Mouse (Mus musculus): ENCODE measurements around the gene Acot6. TPM values are rescaled to one million over a fixed set of nuclear protein-coding genes. Genes with fewer than 3 reads are reported as not detected.

The Acot6 gene
- total and polyA plus RNA-seq, 3 experiments: 3.2 to 3.3 TPM; not detected in 1

GRCm38 (mm10) chr12:84129931-84130330, 29.5 kb downstream of the Acot6 start:
- no peak overlapping the region for H3K4me3 ChIP-seq (ENCODE audit: control insufficient read depth in 1 of 2, insufficient read depth in 1 of 2, low read depth in 2 of 2, low read length in 2 of 2)
- DNase-seq (ENCODE audit: low read depth, low spot score): peak; percentile 64
- no peak overlapping the region for H3K9ac ChIP-seq (ENCODE audit: control insufficient read depth, low read depth, low read length, poor library complexity, severe bottlenecking)
- H3K4me1 ChIP-seq (ENCODE audit: control insufficient read depth in 1 of 2, insufficient read depth in 2 of 2, low read length in 2 of 2): 0 out of 4 replicates have a peak, but pooled peaks cover 0 to 7% of the 10 kb centered on the region in 2 experiments
- no peak overlapping the region for H3K27ac ChIP-seq (ENCODE audit: control insufficient read depth, low read depth, low read length)
- TF ChIP-seq ELF1 (IDR thresholded peaks at IDR 0.05; ENCODE audit: low read depth, low read length) (0 out of 2 replicates have a peak, but pooled peaks have one; percentile 18), NRF1 (IDR thresholded peaks at IDR 0.05; ENCODE audit: insufficient read depth, low read depth, low read length, poor library complexity, severe bottlenecking) (no peak)
- no peaks in the 10 kb centered on the region for H3K79me2 ChIP-seq (ENCODE audit: control insufficient read depth, insufficient read depth, low read length, poor library complexity)
- H3K9me3 ChIP-seq (replicated peaks; ENCODE audit: insufficient read depth, low read length): no peaks in the 10 kb centered on the region
- H3K36me3 ChIP-seq (ENCODE audit: control insufficient read depth in 1 of 2, insufficient read depth in 2 of 2, low read length in 2 of 2): no peaks in the 10 kb centered on the region
- H3K27me3 ChIP-seq (ENCODE audit: control insufficient read depth in 1 of 2, insufficient read depth in 2 of 2, low read length in 2 of 2): no peaks in the 10 kb centered on the region

- TF ChIP-seq TBP (IDR thresholded peaks at IDR 0.05; ENCODE audit: low read depth, low read length) (0 out of 2 replicates have a peak, but pooled peaks have one; percentile 17), TAL1 (IDR thresholded peaks at IDR 0.05; ENCODE audit: low read length) (no peak), MAFK (IDR thresholded peaks at IDR 0.05; ENCODE audit: borderline replicate concordance, low read depth, low read length) (no peak), CTCF (IDR thresholded peaks at IDR 0.05 in 2 of 3, conservative IDR thresholded peaks at IDR 0.05 in 1 of 3; ENCODE audit: control insufficient read depth in 1 of 3, insufficient read depth in 1 of 3, low read depth in 2 of 3, low read length in 3 of 3, poor library complexity in 1 of 3, severe bottlenecking in 1 of 3) (peak; percentile 68 to 87 (median 78)), RAD21 (IDR thresholded peaks at IDR 0.05; ENCODE audit: low read depth, low read length) (peak; percentile 68), SMC3 (IDR thresholded peaks at IDR 0.05; ENCODE audit: low read depth, low read length) (peak; percentile 82), KAT2A (conservative IDR thresholded peaks at IDR 0.05; ENCODE audit: low read depth, low read length) (no peak), ZC3H11A (IDR thresholded peaks at IDR 0.05; ENCODE audit: low read depth, low read length) (peak; percentile 56), NRF1 (IDR thresholded peaks at IDR 0.05; ENCODE audit: insufficient read depth, low read depth, low read length, poor library complexity, severe bottlenecking) (no peak)
- no peak overlapping the region for H3K4me3 ChIP-seq (ENCODE audit: control insufficient read depth in 1 of 2, insufficient read depth in 1 of 2, low read depth in 2 of 2, low read length in 2 of 2)
- peak; percentile 68 for DNase-seq (ENCODE audit: low read depth, low spot score)
These were observed 31.8 kb downstream of the Acot6 start for GRCm38 (mm10) chr12:84132265-84132664.

GRCm38 (mm10) chr12:84137131-84137530, 36.7 kb downstream of the Acot6 start:
- no peak for TF ChIP-seq KAT2A (conservative IDR thresholded peaks at IDR 0.05; ENCODE audit: low read depth, low read length)
- TF ChIP-seq BHLHE40 (IDR thresholded peaks at IDR 0.05; ENCODE audit: borderline replicate concordance, low read depth, low read length): no peak
- no peak for TF ChIP-seq SMC3 (IDR thresholded peaks at IDR 0.05; ENCODE audit: low read depth, low read length)
- TF ChIP-seq ZMIZ1 (IDR thresholded peaks at IDR 0.05; ENCODE audit: low read depth, low read length): no peak
- no peak for TF ChIP-seq MYC (IDR thresholded peaks at IDR 0.05; ENCODE audit: low read depth, low read length)
- no peak for TF ChIP-seq CTCF (IDR thresholded peaks at IDR 0.05 in 2 of 3, conservative IDR thresholded peaks at IDR 0.05 in 1 of 3; ENCODE audit: control insufficient read depth in 1 of 3, insufficient read depth in 1 of 3, low read depth in 2 of 3, low read length in 3 of 3, poor library complexity in 1 of 3, severe bottlenecking in 1 of 3)
- TF ChIP-seq POLR2AphosphoS2 (IDR thresholded peaks at IDR 0.05; ENCODE audit: low read length): no peak
- TF ChIP-seq ZC3H11A (IDR thresholded peaks at IDR 0.05; ENCODE audit: low read depth, low read length): no peak
- no peak for TF ChIP-seq JUND (IDR thresholded peaks at IDR 0.05; ENCODE audit: low read depth, low read length)
- TF ChIP-seq MXI1 (IDR thresholded peaks at IDR 0.05; ENCODE audit: low read depth, low read length): no peak
- no peak for TF ChIP-seq UBTF (IDR thresholded peaks at IDR 0.05; ENCODE audit: borderline replicate concordance, insufficient read depth, low read depth, low read length)
- no peak for TF ChIP-seq MAX (IDR thresholded peaks at IDR 0.05; ENCODE audit: low read length)
- TF ChIP-seq RAD21 (IDR thresholded peaks at IDR 0.05; ENCODE audit: low read depth, low read length): no peak
- no peak for TF ChIP-seq MAFK (IDR thresholded peaks at IDR 0.05; ENCODE audit: borderline replicate concordance, low read depth, low read length)

More at GRCm38 (mm10) chr12:84132265-84132664, 31.8 kb downstream of the Acot6 start:
- H3K4me1 ChIP-seq (ENCODE audit: control insufficient read depth in 1 of 2, insufficient read depth in 2 of 2, low read length in 2 of 2): 0 out of 4 replicates have a peak, but pooled peaks cover 0 to 7% of the 10 kb centered on the region in 2 experiments
- H3K9me3 ChIP-seq (replicated peaks; ENCODE audit: insufficient read depth, low read length): no peaks in the 10 kb centered on the region
- no peaks in the 10 kb centered on the region for H3K27me3 ChIP-seq (ENCODE audit: control insufficient read depth in 1 of 2, insufficient read depth in 2 of 2, low read length in 2 of 2)
- H3K36me3 ChIP-seq (ENCODE audit: control insufficient read depth in 1 of 2, insufficient read depth in 2 of 2, low read length in 2 of 2): no peaks in the 10 kb centered on the region
- no peaks in the 10 kb centered on the region for H3K79me2 ChIP-seq (ENCODE audit: control insufficient read depth, insufficient read depth, low read length, poor library complexity)
- no peak overlapping the region for H3K27ac ChIP-seq (ENCODE audit: control insufficient read depth, low read depth, low read length)
- no peak overlapping the region for H3K9ac ChIP-seq (ENCODE audit: control insufficient read depth, low read depth, low read length, poor library complexity, severe bottlenecking)

More at GRCm38 (mm10) chr12:84137131-84137530, 36.7 kb downstream of the Acot6 start:
- Histone ChIP-seq H3K36me3 (ENCODE audit: control insufficient read depth in 1 of 2, insufficient read depth in 2 of 2, low read length in 2 of 2) (no peaks in the 10 kb centered on the region), H3K27me3 (ENCODE audit: control insufficient read depth in 1 of 2, insufficient read depth in 2 of 2, low read length in 2 of 2) (no peaks in the 10 kb centered on the region), H3K79me2 (ENCODE audit: control insufficient read depth, insufficient read depth, low read length, poor library complexity) (no peaks in the 10 kb centered on the region), H3K4me3 (ENCODE audit: control insufficient read depth in 1 of 2, insufficient read depth in 1 of 2, low read depth in 2 of 2, low read length in 2 of 2) (no peak overlapping the region), H3K4me1 (ENCODE audit: control insufficient read depth in 1 of 2, insufficient read depth in 2 of 2, low read length in 2 of 2) (no peaks in the 10 kb centered on the region), H3K9me3 (replicated peaks; ENCODE audit: insufficient read depth, low read length) (no peaks in the 10 kb centered on the region), H3K27ac (ENCODE audit: control insufficient read depth, low read depth, low read length) (no peak overlapping the region), H3K9ac (ENCODE audit: control insufficient read depth, low read depth, low read length, poor library complexity, severe bottlenecking) (no peak overlapping the region)
- DNase-seq (ENCODE audit: low read depth, low spot score): no peak
